Mouse (Mus musculus): ENCODE results near the gene Cpsf3.

Gene Cpsf3

GRCm38 (mm10) chr12:21331711-21332110 is 46.5 kb downstream of the Cpsf3 start:
- 47% methylated on average over 6 of the region's 6 CpGs for WGBS

GRCm38 (mm10) chr12:21333021-21333420 is 47.8 kb downstream of the Cpsf3 start:
- 94% methylated on average over 7 of the region's 7 CpGs for WGBS

- WGBS, result 95% methylated on average over 5 of the region's 5 CpGs
These were observed 48.6 kb downstream of the Cpsf3 start for GRCm38 (mm10) chr12:21333766-21334165.

GRCm38 (mm10) chr12:21335869-21336268 is 50.7 kb downstream of the Cpsf3 start:
- whole genome bisulfite sequencing, result 49% methylated on average over 7 of the region's 7 CpGs

GRCm38 (mm10) chr12:21337171-21337570 is 52.0 kb downstream of the Cpsf3 start:
- WGBS, result 96% methylated on average over 5 of the region's 5 CpGs

GRCm38 (mm10) chr12:21340674-21341073 is 55.5 kb downstream of the Cpsf3 start:
- 97% methylated on average over 5 of the region's 5 CpGs for WGBS

- WGBS, result 77% methylated on average over 7 of the region's 7 CpGs
These were observed 61.8 kb downstream of the Cpsf3 start for GRCm38 (mm10) chr12:21346972-21347371.

GRCm38 (mm10) chr12:21350113-21350876 is 65.1 kb downstream of the Cpsf3 start:
- 66% methylated on average over 7 of the region's 7 CpGs for WGBS

- WGBS, result 92% methylated on average over 8 of the region's 8 CpGs
These were observed 68.5 kb downstream of the Cpsf3 start for GRCm38 (mm10) chr12:21353681-21354080.

- 29% methylated on average over 2 of the region's 2 CpGs for WGBS
These were observed 77.5 kb downstream of the Cpsf3 start for GRCm38 (mm10) chr12:21362686-21363085.

GRCm38 (mm10) chr12:21363195-21363594 is 78.0 kb downstream of the Cpsf3 start:
- 67% methylated on average over 3 of the region's 3 CpGs for WGBS

Data from cerebral cortex, adult 2 months (tissue).